ENCODE assay signal across 10 mouse cellular contexts in the genomic region with DNA sequence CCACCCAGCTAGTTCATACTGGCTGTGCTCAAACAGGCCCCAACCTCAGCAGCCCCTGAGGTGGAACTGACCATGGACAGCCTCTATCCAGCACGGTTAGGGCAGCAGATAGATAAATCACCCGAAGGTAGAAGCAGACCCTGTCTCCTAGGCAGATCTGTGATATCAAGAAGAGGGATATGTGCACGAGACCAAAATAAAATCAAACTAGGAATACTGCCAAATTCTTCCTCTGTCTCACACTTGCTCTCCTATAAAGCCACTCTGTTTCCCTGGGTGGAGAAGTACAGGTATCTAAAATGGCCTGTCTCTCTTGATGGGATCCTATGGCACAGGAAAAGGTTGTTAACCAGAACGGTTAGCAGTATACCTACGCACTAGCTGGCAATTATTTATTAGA. TPM values are rescaled to one million over a fixed set of nuclear protein-coding genes. Genes with fewer than 3 reads are reported as not detected.
DNase-seq lines count a peak whose midpoint lies in the region; ATAC-seq lines count a peak whose summit lies in the region.
"Had no signal": no experiment of that assay in that cellular context is flagged by ENCODE, and none has a peak within 500 bp of the region (broad histone marks: within the 10 kb centered on the region; RNA-seq: fewer than 3 reads in every experiment).

No protein-coding gene starts in this region.

- H3K4me1 ChIP-seq in heart, embryonic 11.5 days (ENCODE audit: control insufficient read depth, insufficient read depth, low read length), result peaks cover 15% of the 10 kb centered on the region
- peaks cover 3% of the 10 kb centered on the region; the same call in 1 of the 2 replicates for H3K4me1 ChIP-seq in liver, embryonic 13.5 days (replicated peaks)
- no peaks in the 10 kb centered on the region; the same call in 1 of the 2 replicates for H3K4me1 ChIP-seq in liver, embryonic 12.5 days
- peaks cover 5% of the 10 kb centered on the region for H3K4me1 ChIP-seq in intestine, embryonic 16.5 days (ENCODE audit: control insufficient read depth, insufficient read depth, low read length)
- H3K4me1 ChIP-seq in stomach, embryonic 15.5 days, result peaks cover 4% of the 10 kb centered on the region

- no peak overlapping the region for H3K27ac ChIP-seq in heart, embryonic 11.5 days (ENCODE audit: low read depth, low read length)
- no peak overlapping the region for H3K27ac ChIP-seq in liver, embryonic 13.5 days
- H3K27ac ChIP-seq in liver, embryonic 12.5 days, result no peak overlapping the region
- H3K27ac ChIP-seq in intestine, embryonic 16.5 days (ENCODE audit: low read length), result peak overlapping the region; percentile 49
- H3K27ac ChIP-seq in stomach, embryonic 15.5 days, result peak overlapping the region; percentile 89; the same call in 1 of the 2 replicates

- H3K4me2 ChIP-seq in heart, embryonic 11.5 days, result peak overlapping the region; percentile 97
- H3K4me2 ChIP-seq in liver, embryonic 13.5 days, result peak overlapping the region; percentile 68; the same call in 1 of the 2 replicates
- H3K4me2 ChIP-seq in liver, embryonic 12.5 days, result no peak overlapping the region
- peak overlapping the region; percentile 93; the same call in 1 of the 2 replicates for H3K4me2 ChIP-seq in intestine, embryonic 16.5 days (ENCODE audit: low read depth, low read length)
- peak overlapping the region; percentile 99 for H3K4me2 ChIP-seq in stomach, embryonic 15.5 days

- H3K36me3 ChIP-seq in heart, embryonic 11.5 days (ENCODE audit: control insufficient read depth, insufficient read depth, low read length), result no peaks in the 10 kb centered on the region
- H3K36me3 ChIP-seq in liver, embryonic 13.5 days, result no peaks in the 10 kb centered on the region
- H3K36me3 ChIP-seq in liver, embryonic 12.5 days, result no peaks in the 10 kb centered on the region
- no peaks in the 10 kb centered on the region for H3K36me3 ChIP-seq in intestine, embryonic 16.5 days (ENCODE audit: control insufficient read depth, insufficient read depth, low read length)
- H3K36me3 ChIP-seq in stomach, embryonic 15.5 days, result no peaks in the 10 kb centered on the region

- H3K9ac ChIP-seq in heart, embryonic 11.5 days (ENCODE audit: low read depth, low read length), result peak overlapping the region; percentile 90
- no peak overlapping the region for H3K9ac ChIP-seq in liver, embryonic 13.5 days
- no peak overlapping the region for H3K9ac ChIP-seq in liver, embryonic 12.5 days
- peak overlapping the region; percentile 84; the same call in 1 of the 2 replicates for H3K9ac ChIP-seq in intestine, embryonic 16.5 days (ENCODE audit: low read depth, low read length)
- no peak overlapping the region for H3K9ac ChIP-seq in stomach, embryonic 15.5 days

- no peaks in the 10 kb centered on the region for H3K27me3 ChIP-seq in heart, embryonic 11.5 days (ENCODE audit: control insufficient read depth, insufficient read depth, low read length)
- peaks cover 47% of the 10 kb centered on the region for H3K27me3 ChIP-seq in liver, embryonic 13.5 days
- H3K27me3 ChIP-seq in liver, embryonic 12.5 days (replicated peaks), result peaks cover 53% of the 10 kb centered on the region
- no peaks in the 10 kb centered on the region for H3K27me3 ChIP-seq in intestine, embryonic 16.5 days (replicated peaks; ENCODE audit: control insufficient read depth, insufficient read depth, low read length)
- H3K27me3 ChIP-seq in stomach, embryonic 15.5 days (replicated peaks), result no peaks in the 10 kb centered on the region

- no peaks in the 10 kb centered on the region for H3K9me3 ChIP-seq in heart, embryonic 11.5 days (replicated peaks; ENCODE audit: control insufficient read depth, low read length)
- no peaks in the 10 kb centered on the region for H3K9me3 ChIP-seq in liver, embryonic 13.5 days (replicated peaks)
- no peaks in the 10 kb centered on the region for H3K9me3 ChIP-seq in liver, embryonic 12.5 days (replicated peaks)
- H3K9me3 ChIP-seq in intestine, embryonic 16.5 days (ENCODE audit: control insufficient read depth, low read length), result no peaks in the 10 kb centered on the region
- H3K9me3 ChIP-seq in stomach, embryonic 15.5 days, result no peaks in the 10 kb centered on the region

- no peak for ATAC-seq in heart, embryonic 11.5 days (replicated peaks; ENCODE audit: insufficient number of reproducible peaks, low FRiP score, low TSS enrichment)
- no peak for ATAC-seq in liver, embryonic 13.5 days (ENCODE audit: low read depth)
- ATAC-seq in liver, embryonic 12.5 days, result no peak
- no peak for ATAC-seq in intestine, embryonic 16.5 days
- ATAC-seq in stomach, embryonic 15.5 days (ENCODE audit: insufficient read depth, low FRiP score, low read depth), result no peak

- 51% methylated on average over 5 of the region's 5 CpGs for WGBS in heart, embryonic 11.5 days (ENCODE audit: insufficient replicate concordance)
- WGBS in liver, embryonic 13.5 days (ENCODE audit: insufficient replicate concordance), result 51% methylated on average over 5 of the region's 5 CpGs
- 48% methylated on average over 5 of the region's 5 CpGs for WGBS in liver, embryonic 12.5 days (ENCODE audit: insufficient replicate concordance)
- 75% methylated on average over 5 of the region's 5 CpGs for WGBS in intestine, embryonic 16.5 days
- 69% methylated on average over 5 of the region's 5 CpGs for WGBS in stomach, embryonic 15.5 days

- H3K4me3 ChIP-seq in heart, embryonic 11.5 days (ENCODE audit: low read depth, low read length), result no peak overlapping the region
- no peak overlapping the region for H3K4me3 ChIP-seq in liver, embryonic 13.5 days (replicated peaks)
- H3K4me3 ChIP-seq in liver, embryonic 12.5 days, result no peak overlapping the region
- H3K4me3 ChIP-seq in intestine, embryonic 16.5 days (ENCODE audit: low read length), result no peak overlapping the region
- no peak overlapping the region for H3K4me3 ChIP-seq in stomach, embryonic 15.5 days (replicated peaks)

- DNase-seq in heart, postnatal 36 days, result no peak
- DNase-seq in liver, embryonic 13.5 days, result no peak
- DNase-seq in right cerebral cortex, postnatal 25 days, result no peak
- DNase-seq in thymus, postnatal 0 days (ENCODE audit: low spot score), result no peak
- DNase-seq: gastrocnemius, postnatal 10 days; retina, postnatal 1 day had no signal

- intact Hi-C loops in heart, postnatal 36 days (cut with DNase I), result loop anchor here (2.0 to 5.0 kb wide), 3 partner anchors 206 to 499 kb away; no protein-coding TSS in a partner anchor

RNA-seq across cellular contexts. Expression of a gene that starts 2.2 kb away (rescaled TPM):
- 93.7 and 110 TPM in 2 replicates for polyA plus RNA-seq in heart, embryonic 11.5 days (2014; fragmentation: Nextera tagmentation; extraction: Ambion mirVana)
- 100 to 1,000 TPM; 100 to 116 TPM for total RNA-seq in heart, postnatal 36 days (2021)
- polyA plus RNA-seq in liver, embryonic 13.5 days (2015; fragmentation: Nextera tagmentation; extraction: Ambion mirVana), result 14.7 and 17.9 TPM in 2 replicates
- polyA plus RNA-seq in liver, embryonic 12.5 days (2016; fragmentation: Nextera tagmentation; extraction: Ambion mirVana), result 32.0 and 32.8 TPM in 2 replicates
- polyA plus RNA-seq in intestine, embryonic 16.5 days (2015; fragmentation: Nextera tagmentation; extraction: Ambion mirVana), result 49.1 and 49.3 TPM in 2 replicates
- 62.7 and 76.0 TPM in 2 replicates for polyA plus RNA-seq in stomach, embryonic 15.5 days (2015; fragmentation: Nextera tagmentation; extraction: Ambion mirVana)
- polyA plus RNA-seq in thymus, postnatal 0 days (2015; fragmentation: Nextera tagmentation; extraction: Ambion mirVana), result 45.8 and 49.3 TPM in 2 replicates

Comparison
In these comparisons a context has a peak if more than half of its experiments do, and no peak if none do; other contexts are left out.
1. H3K27ac ChIP-seq: peak in intestine, embryonic 16.5 days (single experiment) and stomach, embryonic 15.5 days (single experiment); none in heart, embryonic 11.5 days (single experiment), liver, embryonic 13.5 days (single experiment) and liver, embryonic 12.5 days (single experiment).
2. H3K9ac ChIP-seq: peak in heart, embryonic 11.5 days (single experiment) and intestine, embryonic 16.5 days (single experiment); none in liver, embryonic 13.5 days (single experiment), liver, embryonic 12.5 days (single experiment) and stomach, embryonic 15.5 days (single experiment).